Mouse (Mus musculus) megakaryocyte, embryonic 14.5 days (primary cell): ENCODE data around the gene Gm20388. TPM values are rescaled to one million over a fixed set of nuclear protein-coding genes. Genes with fewer than 3 reads are reported as not detected.

ENCODE experiments used
- H3K27me3 ChIP-seq: replicated peaks from 2 replicates; pipeline ENCODE3; 2012; ENCODE audit warnings: inconsistent platforms
- H3K36me3 ChIP-seq: replicated peaks from 2 replicates; pipeline ENCODE3; 2012; ENCODE audit warnings: low read length, inconsistent platforms, mixed read lengths
- H3K4me1 ChIP-seq: 2 replicates; pipeline ENCODE4 v1.6.1; 2012; ENCODE audit warnings: inconsistent platforms
- H3K4me3 ChIP-seq: replicated peaks from 2 replicates; pipeline ENCODE3; 2012; ENCODE audit warnings: moderate library complexity, mild to moderate bottlenecking, inconsistent platforms
- H3K9me3 ChIP-seq: 2 replicates; pipeline ENCODE4 v1.6.1; 2012; ENCODE audit warnings: inconsistent platforms
- FLI1 ChIP-seq: IDR thresholded peaks from 2 replicates; pipeline ENCODE4 v1.6.1; 2012; ENCODE audit warnings: low read length, inconsistent platforms, mixed read lengths
- GATA1 ChIP-seq: IDR thresholded peaks from 3 replicates; pipeline ENCODE4 v1.6.1; 2012; ENCODE audit warnings: mixed read lengths, low read length, inconsistent platforms, borderline replicate concordance
- polyA plus RNA-seq: library from polyadenylated mRNA; stranded (reverse); fragments of >175 nt; gene quantifications from 2 replicates; pipeline ENCODE4 v1.2.3, GENCODE M21; 2012; ENCODE audit warnings: low replicate concordance; ENCODE audit not compliant: insufficient read depth

Gm20388 gene
- polyA plus RNA-seq, 1 experiment, result 111 TPM

- H3K4me3 ChIP-seq, result peak overlapping the region; percentile 98
- H3K4me1 ChIP-seq, result peaks cover 83% of the 10 kb centered on the region
- TF ChIP-seq FLI1 (no peak), GATA1 (no peak)
Observed at GRCm38 (mm10) chr8:122286899-122287298, 2376.3 kb downstream of the Gm20388 start.

GRCm38 (mm10) chr8:122287742-122288141, 2377.1 kb downstream of the Gm20388 start:
- Histone ChIP-seq H3K4me1 (peaks cover 91% of the 10 kb centered on the region), H3K27me3 (no peaks in the 10 kb centered on the region), H3K9me3 (no peaks in the 10 kb centered on the region), H3K36me3 (peaks cover 97% of the 10 kb centered on the region), H3K4me3 (peak overlapping the region; percentile 98)
- no peak for TF ChIP-seq FLI1
- TF ChIP-seq GATA1, result no peak

More at GRCm38 (mm10) chr8:122286899-122287298, 2376.3 kb downstream of the Gm20388 start:
- H3K9me3 ChIP-seq, result no peaks in the 10 kb centered on the region
- H3K27me3 ChIP-seq, result no peaks in the 10 kb centered on the region
- peaks cover 89% of the 10 kb centered on the region for H3K36me3 ChIP-seq

- Histone ChIP-seq H3K4me3 (peak overlapping the region; percentile 98), H3K36me3 (peaks cover 97% of the 10 kb centered on the region), H3K4me1 (peaks cover 95% of the 10 kb centered on the region)
Observed at GRCm38 (mm10) chr8:122288344-122288743, 2377.7 kb downstream of the Gm20388 start.

GRCm38 (mm10) chr8:122291075-122291474, 2380.4 kb downstream of the Gm20388 start:
- Histone ChIP-seq H3K9me3 (no peaks in the 10 kb centered on the region), H3K27me3 (no peaks in the 10 kb centered on the region), H3K4me1 (peaks cover 100% of the 10 kb centered on the region), H3K4me3 (peak overlapping the region; percentile 87), H3K36me3 (peaks cover 97% of the 10 kb centered on the region)
- TF ChIP-seq FLI1, result no peak

More at GRCm38 (mm10) chr8:122288344-122288743, 2377.7 kb downstream of the Gm20388 start:
- Histone ChIP-seq H3K9me3 (no peaks in the 10 kb centered on the region), H3K27me3 (no peaks in the 10 kb centered on the region)
- TF ChIP-seq FLI1 (no peak), GATA1 (no peak)

- H3K36me3 ChIP-seq, result peaks cover 97% of the 10 kb centered on the region
- H3K27me3 ChIP-seq, result no peaks in the 10 kb centered on the region
- no peaks in the 10 kb centered on the region for H3K9me3 ChIP-seq
- H3K4me3 ChIP-seq, result peak overlapping the region; percentile 87
- no peak for TF ChIP-seq GATA1
- no peak for TF ChIP-seq FLI1
- peaks cover 100% of the 10 kb centered on the region for H3K4me1 ChIP-seq
Observed at GRCm38 (mm10) chr8:122291549-122291948, 2380.9 kb downstream of the Gm20388 start.

GRCm38 (mm10) chr8:122293484-122293883, 2382.8 kb downstream of the Gm20388 start:
- H3K4me3 ChIP-seq, result peak overlapping the region; percentile 85
- peaks cover 97% of the 10 kb centered on the region for H3K36me3 ChIP-seq
- TF ChIP-seq FLI1, result no peak
- TF ChIP-seq GATA1, result no peak
- no peaks in the 10 kb centered on the region for H3K27me3 ChIP-seq
- H3K4me1 ChIP-seq, result peaks cover 100% of the 10 kb centered on the region
- H3K9me3 ChIP-seq, result no peaks in the 10 kb centered on the region

GRCm38 (mm10) chr8:122294273-122294683, 2383.6 kb downstream of the Gm20388 start:
- Histone ChIP-seq H3K36me3 (peaks cover 97% of the 10 kb centered on the region), H3K4me3 (peak overlapping the region; percentile 85), H3K4me1 (peaks cover 100% of the 10 kb centered on the region), H3K27me3 (no peaks in the 10 kb centered on the region), H3K9me3 (no peaks in the 10 kb centered on the region)
- TF ChIP-seq FLI1, result no peak
- TF ChIP-seq GATA1, result no peak

- Histone ChIP-seq H3K27me3 (no peaks in the 10 kb centered on the region), H3K36me3 (peaks cover 97% of the 10 kb centered on the region), H3K9me3 (no peaks in the 10 kb centered on the region), H3K4me3 (peak overlapping the region; percentile 85), H3K4me1 (peaks cover 100% of the 10 kb centered on the region)
- no peak for TF ChIP-seq GATA1
- TF ChIP-seq FLI1, result no peak
Observed at GRCm38 (mm10) chr8:122295389-122295788, 2384.7 kb downstream of the Gm20388 start.

- H3K27me3 ChIP-seq, result no peaks in the 10 kb centered on the region
- TF ChIP-seq FLI1 (no peak), GATA1 (no peak)
- peaks cover 97% of the 10 kb centered on the region for H3K36me3 ChIP-seq
- H3K4me1 ChIP-seq, result peaks cover 100% of the 10 kb centered on the region
- peak overlapping the region; percentile 85 for H3K4me3 ChIP-seq
- H3K9me3 ChIP-seq, result no peaks in the 10 kb centered on the region
Observed at GRCm38 (mm10) chr8:122296173-122297001, 2385.7 kb downstream of the Gm20388 start.

- TF ChIP-seq GATA1 (no peak), FLI1 (no peak)
- Histone ChIP-seq H3K36me3 (peaks cover 96% of the 10 kb centered on the region), H3K27me3 (no peaks in the 10 kb centered on the region), H3K9me3 (no peaks in the 10 kb centered on the region), H3K4me1 (peaks cover 100% of the 10 kb centered on the region), H3K4me3 (peak overlapping the region; percentile 87)
Observed at GRCm38 (mm10) chr8:122299581-122300254, 2389.1 kb downstream of the Gm20388 start.
